Mouse (Mus musculus) bone marrow macrophage, adult 2 months (primary cell): ENCODE results near the gene Phf3.

Source experiments
- CTCF ChIP-seq: IDR thresholded peaks from 2 replicates; pipeline ENCODE4 v1.5.1; 2012; ENCODE audit warnings: low read depth, mild to moderate bottlenecking, low read length, moderate library complexity
- POLR2A ChIP-seq: IDR thresholded peaks from 2 replicates; pipeline ENCODE4 v1.6.1; 2012; ENCODE audit warnings: mild to moderate bottlenecking, low read depth, low read length, borderline replicate concordance

GRCm38 (mm10) chr1:30814987-30815386, 58.7 kb downstream of the Phf3 start:
- TF ChIP-seq POLR2A: no peak
- no peak for TF ChIP-seq CTCF
